In the genomic region with DNA sequence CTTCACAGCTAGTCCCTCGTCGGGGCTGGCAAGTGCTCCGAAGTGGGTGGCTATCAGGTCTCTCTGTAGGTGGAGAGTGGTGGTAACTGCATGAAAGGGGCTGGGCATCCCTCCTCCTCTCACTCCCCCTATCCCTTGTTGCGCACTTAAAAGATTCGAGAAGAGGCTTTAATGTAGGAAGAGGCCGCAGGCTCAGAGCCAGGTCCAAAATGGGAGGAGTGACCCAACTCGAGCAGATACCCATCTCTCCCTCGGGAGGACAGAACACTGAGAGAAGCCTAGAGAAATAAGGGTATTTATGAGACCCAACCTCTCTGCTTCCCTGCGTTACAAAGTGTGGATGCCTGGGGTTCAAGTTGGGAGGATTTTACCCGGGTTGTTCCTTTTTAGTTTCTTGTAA, we compare ENCODE assay signal across 8 mouse cellular contexts. TPM values are rescaled to one million over a fixed set of nuclear protein-coding genes. Genes with fewer than 3 reads are reported as not detected.
DNase-seq lines count a peak whose midpoint lies in the region; ATAC-seq and TF ChIP-seq lines count a peak whose summit lies in the region.

No protein-coding gene starts in this region.

- DNase-seq in heart, adult 18-20 months, result no peak
- peak; percentile 47 for DNase-seq in brain, embryonic 14.5 days (ENCODE audit: low read depth)
- DNase-seq in hindbrain, embryonic 10.5 days (ENCODE audit: low spot score), result no peak
- no peak for DNase-seq in midbrain, embryonic 14.5 days
- DNase-seq in right cerebral cortex, postnatal 25 days, result no peak
- no peak for DNase-seq in urinary bladder, postnatal 10 days (ENCODE audit: low spot score)
- DNase-seq in urinary bladder, adult 18-20 months (ENCODE audit: low spot score in 2 of 2), result no peak

- TF ChIP-seq POLR2A in brain, embryonic 14.5 days (IDR thresholded peaks at IDR 0.05; ENCODE audit: borderline replicate concordance, extremely low read depth, insufficient read depth, insufficient read length, poor library complexity, severe bottlenecking), result no peak

- peak overlapping the region; percentile 39 for H3K4me3 ChIP-seq in heart, embryonic 16.5 days (ENCODE audit: low read length)
- peak overlapping the region; percentile 50 for H3K4me3 ChIP-seq in hindbrain, embryonic 10.5 days
- H3K4me3 ChIP-seq in midbrain, embryonic 14.5 days (replicated peaks; ENCODE audit: low read depth, low read length), result peak overlapping the region; percentile 56

- no peak for TF ChIP-seq CTCF in brain, embryonic 14.5 days (IDR thresholded peaks at IDR 0.05; ENCODE audit: borderline replicate concordance, extremely low read depth, insufficient read depth, insufficient read length)

- H3K27me3 ChIP-seq in heart, embryonic 16.5 days (ENCODE audit: control insufficient read depth, insufficient read depth, low read length), result no peaks in the 10 kb centered on the region; the same call in none of the 2 replicates
- H3K27me3 ChIP-seq in hindbrain, embryonic 10.5 days (ENCODE audit: insufficient read depth, poor library complexity, severe bottlenecking), result peaks cover 17% of the 10 kb centered on the region
- H3K27me3 ChIP-seq in midbrain, embryonic 14.5 days (ENCODE audit: control insufficient read depth, insufficient read depth, low read length), result no peaks in the 10 kb centered on the region

- 11% methylated on average over 10 of the region's 10 CpGs for WGBS in heart, embryonic 16.5 days
- WGBS in hindbrain, embryonic 10.5 days, result 9% methylated on average over 10 of the region's 10 CpGs
- WGBS in midbrain, embryonic 14.5 days, result 5% methylated on average over 10 of the region's 10 CpGs

- no peak for ATAC-seq in heart, embryonic 16.5 days (replicated peaks; ENCODE audit: extremely low read depth, insufficient read depth, low FRiP score)
- ATAC-seq in midbrain, embryonic 14.5 days (ENCODE audit: low FRiP score, low TSS enrichment), result peak; percentile 10; the same call in 1 of the 2 replicates

- 0 out of 2 replicates have a peak overlapping the region, but pooled peaks have one; percentile 14 for H3K9ac ChIP-seq in heart, embryonic 16.5 days (ENCODE audit: low read length)
- H3K9ac ChIP-seq in midbrain, embryonic 14.5 days (replicated peaks; ENCODE audit: low read length), result peak overlapping the region; percentile 73; the same call in 1 of the 2 replicates

- no peaks in the 10 kb centered on the region for H3K36me3 ChIP-seq in heart, embryonic 16.5 days (ENCODE audit: control insufficient read depth, insufficient read depth)
- no peaks in the 10 kb centered on the region for H3K36me3 ChIP-seq in hindbrain, embryonic 10.5 days
- no peaks in the 10 kb centered on the region for H3K36me3 ChIP-seq in midbrain, embryonic 14.5 days (ENCODE audit: control insufficient read depth, insufficient read depth, low read length)

- H3K4me1 ChIP-seq in heart, embryonic 16.5 days (ENCODE audit: control insufficient read depth, insufficient read depth, low read length), result peaks cover 11% of the 10 kb centered on the region
- H3K4me1 ChIP-seq in hindbrain, embryonic 10.5 days (replicated peaks), result peaks cover 18% of the 10 kb centered on the region
- H3K4me1 ChIP-seq in midbrain, embryonic 14.5 days (ENCODE audit: control insufficient read depth, insufficient read depth, low read length), result peaks cover 14% of the 10 kb centered on the region; the same call in 1 of the 2 replicates

- H3K4me2 ChIP-seq in heart, embryonic 16.5 days (ENCODE audit: low read depth, low read length), result peak overlapping the region; percentile 68
- peak overlapping the region; percentile 71 for H3K4me2 ChIP-seq in midbrain, embryonic 14.5 days (ENCODE audit: low read length)

- H3K9me3 ChIP-seq in heart, embryonic 16.5 days (replicated peaks; ENCODE audit: control insufficient read depth, low read length), result no peaks in the 10 kb centered on the region
- no peaks in the 10 kb centered on the region for H3K9me3 ChIP-seq in hindbrain, embryonic 10.5 days
- H3K9me3 ChIP-seq in midbrain, embryonic 14.5 days (ENCODE audit: control insufficient read depth, low read length), result no peaks in the 10 kb centered on the region

- no peak overlapping the region for H3K27ac ChIP-seq in heart, embryonic 16.5 days (ENCODE audit: low read length)
- H3K27ac ChIP-seq in hindbrain, embryonic 10.5 days, result peak overlapping the region; percentile 84
- H3K27ac ChIP-seq in midbrain, embryonic 14.5 days (replicated peaks; ENCODE audit: low read depth, low read length), result peak overlapping the region; percentile 81

RNA-seq across cellular contexts. Expression of gene Disp2, which starts 0.5 kb away (rescaled TPM):
- 0.10 and 0.24 TPM in 2 replicates for polyA plus RNA-seq in heart, embryonic 16.5 days (2015; fragmentation: Nextera tagmentation; extraction: Ambion mirVana)
- total RNA-seq in heart, adult 18-20 months (2021), result under 1 TPM in 1 of 2 experiments, not detected in 1; 0.07 TPM
- polyA plus RNA-seq in brain, embryonic 14.5 days (2012; rRNA removed), result 75.9 and 108 TPM in 2 replicates
- 3.6 and 8.9 TPM in 2 replicates for polyA plus RNA-seq in hindbrain, embryonic 10.5 days (2016; fragmentation: Nextera tagmentation; extraction: Ambion mirVana)
- 49.8 and 50.4 TPM in 2 replicates for polyA plus RNA-seq in midbrain, embryonic 14.5 days (2014; fragmentation: Nextera tagmentation; extraction: Ambion mirVana)

RNA-seq across cellular contexts. Expression of gene Phgr1, which starts 6.5 kb away (rescaled TPM):
- polyA plus RNA-seq in heart, embryonic 16.5 days (2015; fragmentation: Nextera tagmentation; extraction: Ambion mirVana), result 1.2 TPM in 1 of 2 replicates, not detected in the other
- total RNA-seq in heart, adult 18-20 months (2021), result not detected
- polyA plus RNA-seq in brain, embryonic 14.5 days (2012; rRNA removed), result 0.16 TPM in 1 of 2 replicates, not detected in the other
- not detected in 2 replicates for polyA plus RNA-seq in hindbrain, embryonic 10.5 days (2016; fragmentation: Nextera tagmentation; extraction: Ambion mirVana)
- not detected in 2 replicates for polyA plus RNA-seq in midbrain, embryonic 14.5 days (2014; fragmentation: Nextera tagmentation; extraction: Ambion mirVana)

RNA-seq across cellular contexts. Expression of gene Ccdc9b, which starts 16.6 kb away (rescaled TPM):
- 2.0 and 3.2 TPM in 2 replicates for polyA plus RNA-seq in heart, embryonic 16.5 days (2015; fragmentation: Nextera tagmentation; extraction: Ambion mirVana)
- total RNA-seq in heart, adult 18-20 months (2021), result 10 to 100 TPM; 20.8 to 25.7 TPM
- polyA plus RNA-seq in brain, embryonic 14.5 days (2012; rRNA removed), result 2.3 TPM in 2 replicates
- polyA plus RNA-seq in hindbrain, embryonic 10.5 days (2016; fragmentation: Nextera tagmentation; extraction: Ambion mirVana), result 0.50 and 0.55 TPM in 2 replicates
- 0.59 and 0.73 TPM in 2 replicates for polyA plus RNA-seq in midbrain, embryonic 14.5 days (2014; fragmentation: Nextera tagmentation; extraction: Ambion mirVana)

RNA-seq across cellular contexts. Expression of gene Inafm2, which starts 33.5 kb away (rescaled TPM):
- 45.2 and 47.3 TPM in 2 replicates for polyA plus RNA-seq in heart, embryonic 16.5 days (2015; fragmentation: Nextera tagmentation; extraction: Ambion mirVana)
- total RNA-seq in heart, adult 18-20 months (2021), result 10 to 100 TPM; 31.3 to 35.1 TPM
- polyA plus RNA-seq in brain, embryonic 14.5 days (2012; rRNA removed), result 11.1 and 11.7 TPM in 2 replicates
- polyA plus RNA-seq in hindbrain, embryonic 10.5 days (2016; fragmentation: Nextera tagmentation; extraction: Ambion mirVana), result 22.1 and 22.9 TPM in 2 replicates
- polyA plus RNA-seq in midbrain, embryonic 14.5 days (2014; fragmentation: Nextera tagmentation; extraction: Ambion mirVana), result 25.2 and 30.8 TPM in 2 replicates

RNA-seq across cellular contexts. Expression of gene Knstrn, which starts 34.7 kb away (rescaled TPM):
- 90.7 and 94.0 TPM in 2 replicates for polyA plus RNA-seq in heart, embryonic 16.5 days (2015; fragmentation: Nextera tagmentation; extraction: Ambion mirVana)
- total RNA-seq in heart, adult 18-20 months (2021), result 1 to 10 TPM in 1 of 2 experiments, under 1 TPM in 1; 0.85 to 1.6 TPM
- polyA plus RNA-seq in brain, embryonic 14.5 days (2012; rRNA removed), result 24.4 and 34.1 TPM in 2 replicates
- polyA plus RNA-seq in hindbrain, embryonic 10.5 days (2016; fragmentation: Nextera tagmentation; extraction: Ambion mirVana), result 148 and 160 TPM in 2 replicates
- 17.8 and 32.5 TPM in 2 replicates for polyA plus RNA-seq in midbrain, embryonic 14.5 days (2014; fragmentation: Nextera tagmentation; extraction: Ambion mirVana)
